ENCODE assay signal across 25 mouse cellular contexts in the genomic region with DNA sequence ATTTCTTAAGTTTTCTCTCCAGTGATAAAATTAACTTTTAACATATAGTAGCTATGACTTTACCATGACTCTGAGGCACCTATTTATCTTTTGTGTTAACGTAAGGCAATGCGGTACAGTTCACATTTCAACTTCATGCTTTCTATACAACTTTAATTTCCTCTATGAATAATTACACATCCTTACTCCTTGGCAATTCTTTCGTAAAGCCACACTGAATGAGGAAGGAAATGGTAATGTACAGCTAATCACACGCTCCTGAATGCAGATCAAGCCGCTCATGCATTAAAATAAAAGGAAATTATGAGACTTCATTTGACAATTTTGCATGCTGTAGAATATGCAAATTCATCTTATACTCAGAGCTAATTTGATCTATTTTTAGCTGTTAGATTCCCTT.
DNase-seq lines count a peak whose midpoint lies in the region; ATAC-seq and TF ChIP-seq lines count a peak whose summit lies in the region.
"Had no signal": no experiment of that assay in that cellular context is flagged by ENCODE, and none has a peak within 500 bp of the region (broad histone marks: within the 10 kb centered on the region; RNA-seq: fewer than 3 reads in every experiment).

No protein-coding gene starts in this region.

- H3K9ac ChIP-seq in forebrain, embryonic 14.5 days (ENCODE audit: low read length): no peak overlapping the region
- no peak overlapping the region for H3K9ac ChIP-seq in forebrain, postnatal 0 days
- H3K9ac ChIP-seq in hindbrain, embryonic 12.5 days: no peak overlapping the region
- no peak overlapping the region for H3K9ac ChIP-seq in hindbrain, embryonic 14.5 days
- no peak overlapping the region for H3K9ac ChIP-seq in midbrain, embryonic 14.5 days (replicated peaks; ENCODE audit: low read length)
- no peak overlapping the region for H3K9ac ChIP-seq in midbrain, embryonic 16.5 days (ENCODE audit: low read depth, low read length)
- H3K9ac ChIP-seq: embryonic facial prominence, embryonic 12.5 days; embryonic facial prominence, embryonic 15.5 days; forebrain, embryonic 12.5 days had no signal

- no peaks in the 10 kb centered on the region for H3K4me1 ChIP-seq in forebrain, embryonic 14.5 days (ENCODE audit: control insufficient read depth, insufficient read depth, low read length)
- no peaks in the 10 kb centered on the region for H3K4me1 ChIP-seq in forebrain, postnatal 0 days (ENCODE audit: insufficient read depth)
- no peaks in the 10 kb centered on the region for H3K4me1 ChIP-seq in hindbrain, embryonic 12.5 days
- no peaks in the 10 kb centered on the region for H3K4me1 ChIP-seq in hindbrain, embryonic 14.5 days (replicated peaks; ENCODE audit: control insufficient read depth, insufficient read depth, low read length)
- no peaks in the 10 kb centered on the region for H3K4me1 ChIP-seq in midbrain, embryonic 14.5 days (ENCODE audit: control insufficient read depth, insufficient read depth, low read length)
- no peaks in the 10 kb centered on the region for H3K4me1 ChIP-seq in midbrain, embryonic 16.5 days (ENCODE audit: control insufficient read depth, insufficient read depth, low read length)
- H3K4me1 ChIP-seq: embryonic facial prominence, embryonic 15.5 days; forebrain, embryonic 12.5 days had no signal

- no peak for TF ChIP-seq CTCF in forebrain, postnatal 0 days (IDR thresholded peaks at IDR 0.05; ENCODE audit: low read depth)

- no peak for ATAC-seq in forebrain, embryonic 14.5 days
- no peak for ATAC-seq in forebrain, postnatal 0 days
- ATAC-seq in hindbrain, embryonic 12.5 days (ENCODE audit: low FRiP score): peak; percentile 74
- ATAC-seq in hindbrain, embryonic 14.5 days (ENCODE audit: low FRiP score): no peak
- no peak for ATAC-seq in midbrain, embryonic 14.5 days (ENCODE audit: low FRiP score, low TSS enrichment)
- no peak for ATAC-seq in midbrain, embryonic 16.5 days
- ATAC-seq: intestine, postnatal 0 days; Patski had no signal

- no peaks in the 10 kb centered on the region for H3K27me3 ChIP-seq in forebrain, embryonic 14.5 days (replicated peaks; ENCODE audit: control insufficient read depth, insufficient read depth, low read length)
- H3K27me3 ChIP-seq in forebrain, postnatal 0 days (ENCODE audit: insufficient read depth, low read length): no peaks in the 10 kb centered on the region
- H3K27me3 ChIP-seq in hindbrain, embryonic 12.5 days: no peaks in the 10 kb centered on the region
- H3K27me3 ChIP-seq in hindbrain, embryonic 14.5 days (ENCODE audit: control insufficient read depth, insufficient read depth, low read length): no peaks in the 10 kb centered on the region
- H3K27me3 ChIP-seq in midbrain, embryonic 14.5 days (ENCODE audit: control insufficient read depth, insufficient read depth, low read length): no peaks in the 10 kb centered on the region
- no peaks in the 10 kb centered on the region for H3K27me3 ChIP-seq in midbrain, embryonic 16.5 days (ENCODE audit: control insufficient read depth, insufficient read depth, low read depth, low read length)
- H3K27me3 ChIP-seq: CH12.LX; embryonic facial prominence, embryonic 12.5 days; embryonic facial prominence, embryonic 15.5 days; forebrain, embryonic 12.5 days; Patski had no signal

- no peaks in the 10 kb centered on the region for H3K9me3 ChIP-seq in forebrain, embryonic 14.5 days (replicated peaks; ENCODE audit: control insufficient read depth, low read length)
- H3K9me3 ChIP-seq in forebrain, postnatal 0 days (ENCODE audit: low read length): no peaks in the 10 kb centered on the region
- H3K9me3 ChIP-seq in hindbrain, embryonic 12.5 days (replicated peaks): no peaks in the 10 kb centered on the region
- no peaks in the 10 kb centered on the region for H3K9me3 ChIP-seq in hindbrain, embryonic 14.5 days (ENCODE audit: control insufficient read depth, low read length)
- H3K9me3 ChIP-seq in midbrain, embryonic 14.5 days (ENCODE audit: control insufficient read depth, low read length): no peaks in the 10 kb centered on the region
- H3K9me3 ChIP-seq in midbrain, embryonic 16.5 days (replicated peaks; ENCODE audit: control insufficient read depth, low read length, poor library complexity, severe bottlenecking): no peaks in the 10 kb centered on the region
- H3K9me3 ChIP-seq: embryonic facial prominence, embryonic 12.5 days; embryonic facial prominence, embryonic 15.5 days; forebrain, embryonic 12.5 days; G1E had no signal

- WGBS in forebrain, embryonic 14.5 days: 37% methylated on average over 5 of the region's 5 CpGs
- 45% methylated on average over 5 of the region's 5 CpGs for WGBS in forebrain, postnatal 0 days
- WGBS in hindbrain, embryonic 12.5 days: 69% methylated on average over 5 of the region's 5 CpGs
- WGBS in hindbrain, embryonic 14.5 days: 48% methylated on average over 5 of the region's 5 CpGs
- 67% methylated on average over 5 of the region's 5 CpGs for WGBS in midbrain, embryonic 14.5 days
- 69% methylated on average over 5 of the region's 5 CpGs for WGBS in midbrain, embryonic 16.5 days

- H3K36me3 ChIP-seq in forebrain, embryonic 14.5 days (ENCODE audit: control insufficient read depth, insufficient read depth, low read length): no peaks in the 10 kb centered on the region
- H3K36me3 ChIP-seq in forebrain, postnatal 0 days (ENCODE audit: insufficient read depth): no peaks in the 10 kb centered on the region
- no peaks in the 10 kb centered on the region for H3K36me3 ChIP-seq in hindbrain, embryonic 12.5 days
- no peaks in the 10 kb centered on the region for H3K36me3 ChIP-seq in hindbrain, embryonic 14.5 days (replicated peaks; ENCODE audit: control insufficient read depth, insufficient read depth)
- no peaks in the 10 kb centered on the region for H3K36me3 ChIP-seq in midbrain, embryonic 14.5 days (ENCODE audit: control insufficient read depth, insufficient read depth, low read length)
- no peaks in the 10 kb centered on the region for H3K36me3 ChIP-seq in midbrain, embryonic 16.5 days (ENCODE audit: control insufficient read depth, insufficient read depth, low read length)
- H3K36me3 ChIP-seq: embryonic facial prominence, embryonic 12.5 days; embryonic facial prominence, embryonic 15.5 days; forebrain, embryonic 12.5 days; G1E had no signal

- no peak overlapping the region for H3K27ac ChIP-seq in forebrain, embryonic 14.5 days (ENCODE audit: low read depth, low read length)
- no peak overlapping the region for H3K27ac ChIP-seq in forebrain, postnatal 0 days (ENCODE audit: low read depth, low read length)
- no peak overlapping the region for H3K27ac ChIP-seq in hindbrain, embryonic 12.5 days
- H3K27ac ChIP-seq in hindbrain, embryonic 14.5 days: no peak overlapping the region
- H3K27ac ChIP-seq in midbrain, embryonic 14.5 days (replicated peaks; ENCODE audit: low read depth, low read length): no peak overlapping the region
- H3K27ac ChIP-seq in midbrain, embryonic 16.5 days (ENCODE audit: low read length): no peak overlapping the region
- H3K27ac ChIP-seq: embryonic facial prominence, embryonic 12.5 days; embryonic facial prominence, embryonic 15.5 days; forebrain, embryonic 12.5 days; gastrocnemius, adult 2 months had no signal

- H3K4me2 ChIP-seq in forebrain, embryonic 14.5 days (ENCODE audit: low read length): no peak overlapping the region
- no peak overlapping the region for H3K4me2 ChIP-seq in forebrain, postnatal 0 days (ENCODE audit: low read depth)
- H3K4me2 ChIP-seq in hindbrain, embryonic 12.5 days (replicated peaks): no peak overlapping the region
- no peak overlapping the region for H3K4me2 ChIP-seq in hindbrain, embryonic 14.5 days (replicated peaks)
- no peak overlapping the region for H3K4me2 ChIP-seq in midbrain, embryonic 14.5 days (ENCODE audit: low read length)
- no peak overlapping the region for H3K4me2 ChIP-seq in midbrain, embryonic 16.5 days (ENCODE audit: low read length)
- H3K4me2 ChIP-seq: embryonic facial prominence, embryonic 12.5 days; embryonic facial prominence, embryonic 15.5 days; forebrain, embryonic 12.5 days; heart, embryonic 11.5 days had no signal

- H3K4me3 ChIP-seq in forebrain, embryonic 14.5 days (ENCODE audit: low read depth, low read length): no peak overlapping the region
- H3K4me3 ChIP-seq in forebrain, postnatal 0 days (ENCODE audit: low read depth, low read length): no peak overlapping the region
- no peak overlapping the region for H3K4me3 ChIP-seq in hindbrain, embryonic 12.5 days
- H3K4me3 ChIP-seq in hindbrain, embryonic 14.5 days (replicated peaks; ENCODE audit: low read length): no peak overlapping the region
- H3K4me3 ChIP-seq in midbrain, embryonic 14.5 days (replicated peaks; ENCODE audit: low read depth, low read length): no peak overlapping the region
- no peak overlapping the region for H3K4me3 ChIP-seq in midbrain, embryonic 16.5 days (ENCODE audit: low read depth, low read length)
- H3K4me3 ChIP-seq: embryonic facial prominence, embryonic 12.5 days; embryonic facial prominence, embryonic 15.5 days; forebrain, embryonic 12.5 days; gastrocnemius, adult 2 months had no signal

- peak; percentile 23 for DNase-seq in forebrain, embryonic 14.5 days (ENCODE audit: low spot score)
- no peak for DNase-seq in forebrain, postnatal 0 days
- no peak for DNase-seq in hindbrain, embryonic 14.5 days (ENCODE audit: low spot score)
- peak; percentile 4 for DNase-seq in midbrain, embryonic 14.5 days
- no peak for DNase-seq in kidney, adult 8-10 months
- DNase-seq: adrenal gland, postnatal 10 days; adrenal gland, postnatal 36 days; B cell, adult 2 months; cerebellum, adult 11 months; cerebellum, adult 2 months; cerebellum, adult 9-11 months; cerebellum, postnatal 25 days; gastrocnemius, adult 2 months; gastrocnemius, postnatal 14 days; heart, adult 11 months had no signal

Comparison
In these comparisons a context has a peak if more than half of its experiments do, and no peak if none do; other contexts are left out.
1. DNase-seq: peak in forebrain, embryonic 14.5 days (single experiment) and midbrain, embryonic 14.5 days (single experiment); none in forebrain, postnatal 0 days (single experiment), hindbrain, embryonic 14.5 days (single experiment) and kidney, adult 8-10 months (0 of 2).